Mouse (Mus musculus): ENCODE measurements around the gene A2ml1. TPM values are rescaled to one million over a fixed set of nuclear protein-coding genes. Genes with fewer than 3 reads are reported as not detected.

Gene A2ml1
- polyA plus RNA-seq, 1 experiment from 2014 or later, result not detected

GRCm38 (mm10) chr6:128585642-128586245, 4.3 kb upstream of the A2ml1 start:
- H3K9ac ChIP-seq (ENCODE audit: low read depth, low read length), result no peak overlapping the region
- WGBS (ENCODE audit: insufficient replicate concordance), result 69% methylated on average over 11 of the region's 11 CpGs
- no peak overlapping the region for H3K4me3 ChIP-seq (ENCODE audit: low read depth, low read length)
- H3K9me3 ChIP-seq (replicated peaks; ENCODE audit: control insufficient read depth, low read length), result no peaks in the 10 kb centered on the region
- H3K4me2 ChIP-seq, result no peak overlapping the region
- no peak overlapping the region for H3K27ac ChIP-seq (ENCODE audit: low read depth, low read length)
- no peak for ATAC-seq (replicated peaks; ENCODE audit: insufficient number of reproducible peaks, low FRiP score, low TSS enrichment)
- no peaks in the 10 kb centered on the region for H3K27me3 ChIP-seq (ENCODE audit: control insufficient read depth, insufficient read depth, low read length)
- H3K36me3 ChIP-seq (ENCODE audit: control insufficient read depth, insufficient read depth, low read length), result no peaks in the 10 kb centered on the region
- no peaks in the 10 kb centered on the region for H3K4me1 ChIP-seq (ENCODE audit: control insufficient read depth, insufficient read depth, low read length)

DNA sequence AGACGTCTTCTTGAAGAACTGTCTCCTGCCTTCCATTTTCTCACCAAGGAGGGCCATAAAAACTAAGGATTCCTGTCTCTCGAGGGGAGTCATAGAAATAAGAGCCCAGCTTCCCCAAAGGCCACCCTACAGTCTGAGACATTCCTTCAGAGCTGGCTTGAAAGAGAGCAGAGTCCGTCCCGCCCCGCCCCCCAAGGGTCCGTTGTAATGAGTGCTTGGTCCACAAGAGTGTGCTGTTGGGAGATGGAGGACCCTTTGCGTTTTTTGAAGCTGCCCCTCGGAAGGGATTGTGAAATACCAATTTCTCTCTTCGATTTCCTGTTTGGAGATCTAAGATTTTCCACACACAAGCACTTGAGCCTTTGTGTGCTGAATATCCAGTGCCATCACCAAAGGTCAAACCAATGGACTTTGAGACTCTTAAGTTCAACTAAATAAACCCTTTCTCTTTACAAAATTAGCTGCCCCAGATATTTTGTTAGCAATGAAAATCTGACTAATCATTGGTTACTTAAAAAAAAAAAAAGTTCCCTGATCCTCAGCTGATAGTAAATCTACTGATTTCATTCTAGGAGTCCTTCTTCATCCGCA, 2.8 kb upstream of the A2ml1 start:
- no peaks in the 10 kb centered on the region for H3K36me3 ChIP-seq (ENCODE audit: control insufficient read depth, insufficient read depth, low read length)
- no peak overlapping the region for H3K27ac ChIP-seq (ENCODE audit: low read depth, low read length)
- no peak overlapping the region for H3K4me3 ChIP-seq (ENCODE audit: low read depth, low read length)
- peak overlapping the region; percentile 19; the same call in 1 of the 2 replicates for H3K4me2 ChIP-seq
- H3K9ac ChIP-seq (ENCODE audit: low read depth, low read length), result no peak overlapping the region
- WGBS (ENCODE audit: insufficient replicate concordance), result 23% methylated on average over 10 of the region's 10 CpGs
- no peaks in the 10 kb centered on the region for H3K9me3 ChIP-seq (replicated peaks; ENCODE audit: control insufficient read depth, low read length)
- no peaks in the 10 kb centered on the region for H3K4me1 ChIP-seq (ENCODE audit: control insufficient read depth, insufficient read depth, low read length)
- no peaks in the 10 kb centered on the region for H3K27me3 ChIP-seq (ENCODE audit: control insufficient read depth, insufficient read depth, low read length)
- ATAC-seq (replicated peaks; ENCODE audit: insufficient number of reproducible peaks, low FRiP score, low TSS enrichment), result no peak

DNA sequence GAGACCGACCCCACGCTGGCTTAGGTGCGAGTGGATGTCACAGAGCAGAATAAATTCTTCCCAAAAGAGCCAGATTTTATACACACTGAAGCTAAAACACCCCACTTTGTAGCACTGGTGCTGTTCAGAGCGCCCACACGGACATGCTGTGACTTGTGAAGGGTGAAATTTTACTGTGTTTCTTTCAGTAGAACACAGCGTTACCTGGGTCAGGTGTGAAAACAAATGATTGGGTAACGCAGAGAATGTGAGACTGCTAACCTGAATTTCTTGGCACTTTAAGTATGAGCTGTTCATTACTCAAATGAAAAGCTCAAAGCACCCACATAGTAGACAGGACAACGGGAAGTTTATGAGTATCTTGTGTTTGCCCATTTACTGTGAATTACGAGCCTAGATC, 4.1 kb downstream of the A2ml1 start:
- no peak overlapping the region for H3K4me3 ChIP-seq (ENCODE audit: low read depth, low read length)
- H3K4me2 ChIP-seq, result no peak overlapping the region
- no peaks in the 10 kb centered on the region for H3K9me3 ChIP-seq (replicated peaks; ENCODE audit: control insufficient read depth, low read length)
- H3K27ac ChIP-seq (ENCODE audit: low read depth, low read length), result no peak overlapping the region
- H3K36me3 ChIP-seq (ENCODE audit: control insufficient read depth, insufficient read depth, low read length), result no peaks in the 10 kb centered on the region
- ATAC-seq (replicated peaks; ENCODE audit: insufficient number of reproducible peaks, low FRiP score, low TSS enrichment), result no peak
- H3K9ac ChIP-seq (ENCODE audit: low read depth, low read length), result no peak overlapping the region
- 77% methylated on average over 9 of the region's 9 CpGs for WGBS (ENCODE audit: insufficient replicate concordance)
- H3K4me1 ChIP-seq (ENCODE audit: control insufficient read depth, insufficient read depth, low read length), result no peaks in the 10 kb centered on the region
- H3K27me3 ChIP-seq (ENCODE audit: control insufficient read depth, insufficient read depth, low read length), result no peaks in the 10 kb centered on the region

DNA sequence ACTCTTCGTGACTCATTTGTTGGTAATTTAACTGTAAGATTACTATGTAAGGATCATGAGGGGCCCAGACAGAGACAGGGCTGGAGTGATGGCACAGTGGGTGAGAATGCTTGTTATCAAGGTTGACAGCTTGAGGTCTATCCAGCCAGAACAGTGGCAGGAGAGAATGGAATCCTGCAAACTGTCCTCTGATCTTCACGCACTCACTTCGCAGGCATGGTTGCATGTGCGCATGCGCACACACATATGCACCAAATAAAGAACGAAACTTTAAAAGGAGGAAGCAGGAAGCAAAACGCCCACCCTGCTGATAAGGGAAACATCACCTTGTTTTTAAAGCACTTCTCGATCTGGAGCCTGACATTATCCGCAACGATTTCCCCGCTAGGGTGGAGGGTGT, 14.8 kb downstream of the A2ml1 start:
- no peak overlapping the region for H3K4me2 ChIP-seq
- WGBS (ENCODE audit: insufficient replicate concordance), result 79% methylated on average over 11 of the region's 11 CpGs
- no peaks in the 10 kb centered on the region for H3K4me1 ChIP-seq (ENCODE audit: control insufficient read depth, insufficient read depth, low read length)
- no peaks in the 10 kb centered on the region for H3K36me3 ChIP-seq (ENCODE audit: control insufficient read depth, insufficient read depth, low read length)
- H3K9ac ChIP-seq (ENCODE audit: low read depth, low read length), result no peak overlapping the region
- H3K9me3 ChIP-seq (replicated peaks; ENCODE audit: control insufficient read depth, low read length), result no peaks in the 10 kb centered on the region
- H3K27me3 ChIP-seq (ENCODE audit: control insufficient read depth, insufficient read depth, low read length), result no peaks in the 10 kb centered on the region
- no peak for ATAC-seq (replicated peaks; ENCODE audit: insufficient number of reproducible peaks, low FRiP score, low TSS enrichment)
- H3K27ac ChIP-seq (ENCODE audit: low read depth, low read length), result no peak overlapping the region
- no peak overlapping the region for H3K4me3 ChIP-seq (ENCODE audit: low read depth, low read length)

DNA sequence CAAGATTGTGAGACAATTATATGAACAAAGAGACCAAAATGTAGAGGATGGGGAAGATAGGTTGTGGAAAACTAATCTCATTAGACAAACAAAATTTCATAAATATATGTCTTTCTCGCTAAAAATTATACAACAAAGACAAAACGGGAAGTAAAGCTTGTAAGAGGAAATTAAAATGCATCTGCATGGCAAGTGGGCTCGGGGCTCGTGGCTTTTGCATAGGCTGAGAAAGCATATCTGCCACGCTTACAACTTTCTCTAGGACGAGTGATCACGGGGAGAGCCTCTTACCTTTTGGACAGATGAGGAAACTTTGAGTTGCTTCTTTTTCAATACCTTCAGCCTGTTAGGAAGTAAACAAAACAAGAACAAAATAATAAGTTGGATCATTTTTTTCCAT, 27.4 kb downstream of the A2ml1 start:
- Histone ChIP-seq H3K27me3 (ENCODE audit: control insufficient read depth, insufficient read depth, low read length) (no peaks in the 10 kb centered on the region), H3K9ac (ENCODE audit: low read depth, low read length) (no peak overlapping the region), H3K36me3 (ENCODE audit: control insufficient read depth, insufficient read depth, low read length) (no peaks in the 10 kb centered on the region), H3K4me2 (no peak overlapping the region), H3K4me3 (ENCODE audit: low read depth, low read length) (no peak overlapping the region), H3K4me1 (ENCODE audit: control insufficient read depth, insufficient read depth, low read length) (no peaks in the 10 kb centered on the region), H3K27ac (ENCODE audit: low read depth, low read length) (no peak overlapping the region), H3K9me3 (replicated peaks; ENCODE audit: control insufficient read depth, low read length) (no peaks in the 10 kb centered on the region)
- 84% methylated on average over 7 of the region's 7 CpGs for WGBS (ENCODE audit: insufficient replicate concordance)
- no peak for ATAC-seq (replicated peaks; ENCODE audit: insufficient number of reproducible peaks, low FRiP score, low TSS enrichment)

DNA sequence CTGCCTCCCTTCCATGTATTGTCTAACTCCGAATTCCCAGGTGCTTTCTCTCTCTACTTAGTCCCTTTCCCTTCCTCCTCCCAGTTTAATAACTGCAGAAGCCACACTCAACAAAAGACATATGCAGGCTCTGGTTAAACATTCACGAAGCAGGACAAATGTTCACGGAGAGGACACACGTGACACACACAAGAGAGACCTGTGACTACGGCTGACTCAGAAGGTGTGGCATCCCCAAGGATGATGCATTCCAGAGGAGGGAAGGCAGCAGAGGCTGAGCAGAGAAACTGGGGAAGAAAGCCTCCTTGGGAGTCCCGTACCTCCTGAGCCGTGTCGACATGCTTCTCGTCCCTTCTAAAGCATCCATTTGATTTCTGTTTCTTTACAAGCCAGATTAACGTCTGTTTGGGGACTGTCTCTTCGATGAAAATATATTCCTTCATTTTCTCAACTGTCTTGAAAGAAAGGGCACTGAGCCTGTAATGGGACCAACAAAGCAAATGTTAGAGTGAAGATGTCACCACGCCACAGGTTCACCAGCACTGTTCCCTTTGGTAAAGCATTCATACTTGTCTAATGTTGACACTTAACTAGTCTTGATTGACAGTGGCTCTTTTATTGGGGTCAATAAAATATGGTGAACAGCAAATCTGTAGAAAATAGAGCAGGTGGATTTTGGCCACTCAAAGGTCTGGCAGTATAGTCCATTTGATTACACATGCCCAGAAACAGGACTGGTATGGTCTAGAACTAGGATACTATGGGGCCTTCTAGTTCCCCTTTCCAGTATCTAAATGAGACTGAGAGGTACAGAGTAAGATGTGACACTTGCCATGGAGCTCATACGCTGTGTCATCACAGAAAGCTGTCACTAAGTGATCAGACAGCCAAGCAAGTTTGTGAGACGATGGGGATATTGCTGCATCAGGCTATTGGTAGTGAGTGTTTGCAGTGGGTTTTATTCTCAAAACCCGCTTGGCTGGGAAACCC, 31.6 kb downstream of the A2ml1 start:
- Histone ChIP-seq H3K4me1 (ENCODE audit: control insufficient read depth, insufficient read depth, low read length) (no peaks in the 10 kb centered on the region), H3K36me3 (ENCODE audit: control insufficient read depth, insufficient read depth, low read length) (no peaks in the 10 kb centered on the region), H3K9me3 (replicated peaks; ENCODE audit: control insufficient read depth, low read length) (no peaks in the 10 kb centered on the region), H3K4me3 (ENCODE audit: low read depth, low read length) (no peak overlapping the region), H3K27me3 (ENCODE audit: control insufficient read depth, insufficient read depth, low read length) (no peaks in the 10 kb centered on the region), H3K9ac (ENCODE audit: low read depth, low read length) (no peak overlapping the region), H3K4me2 (no peak overlapping the region), H3K27ac (ENCODE audit: low read depth, low read length) (no peak overlapping the region)
- ATAC-seq (replicated peaks; ENCODE audit: insufficient number of reproducible peaks, low FRiP score, low TSS enrichment), result no peak
- 77% methylated on average over 15 of the region's 15 CpGs for WGBS (ENCODE audit: insufficient replicate concordance)

DNA sequence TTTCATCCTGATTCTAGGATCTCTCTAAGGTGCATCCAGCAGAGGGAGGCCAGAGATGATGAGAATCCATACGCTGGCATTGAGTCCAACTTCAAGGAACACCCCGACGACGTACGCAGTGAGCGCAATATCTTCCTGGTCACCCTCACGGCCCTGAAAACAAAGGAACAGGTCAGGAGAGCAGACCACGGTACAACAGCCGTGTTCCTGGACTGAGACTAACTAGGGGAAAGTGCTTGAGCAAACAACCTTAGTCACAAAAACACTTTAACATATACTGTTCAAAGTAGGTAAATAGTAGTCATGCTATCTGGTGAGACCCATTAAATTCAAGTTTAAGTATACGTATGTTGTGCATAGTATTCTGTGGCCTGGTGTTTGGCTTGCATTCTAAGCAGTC, 32.9 kb downstream of the A2ml1 start:
- Histone ChIP-seq H3K27ac (ENCODE audit: low read depth, low read length) (no peak overlapping the region), H3K27me3 (ENCODE audit: control insufficient read depth, insufficient read depth, low read length) (no peaks in the 10 kb centered on the region), H3K4me3 (ENCODE audit: low read depth, low read length) (no peak overlapping the region), H3K4me1 (ENCODE audit: control insufficient read depth, insufficient read depth, low read length) (no peaks in the 10 kb centered on the region), H3K9me3 (replicated peaks; ENCODE audit: control insufficient read depth, low read length) (no peaks in the 10 kb centered on the region), H3K36me3 (ENCODE audit: control insufficient read depth, insufficient read depth, low read length) (no peaks in the 10 kb centered on the region), H3K9ac (ENCODE audit: low read depth, low read length) (no peak overlapping the region), H3K4me2 (no peak overlapping the region)
- no peak for ATAC-seq (replicated peaks; ENCODE audit: insufficient number of reproducible peaks, low FRiP score, low TSS enrichment)
- 89% methylated on average over 10 of the region's 10 CpGs for WGBS (ENCODE audit: insufficient replicate concordance)

- H3K36me3 ChIP-seq (ENCODE audit: control insufficient read depth, insufficient read depth, low read length), result no peaks in the 10 kb centered on the region
- 70% methylated on average over 4 of the region's 4 CpGs for WGBS (ENCODE audit: insufficient replicate concordance)
- ATAC-seq (replicated peaks; ENCODE audit: insufficient number of reproducible peaks, low FRiP score, low TSS enrichment), result no peak
Observed at GRCm38 (mm10) chr6:128545402-128545801, 36.0 kb downstream of the A2ml1 start.

More at GRCm38 (mm10) chr6:128545402-128545801, 36.0 kb downstream of the A2ml1 start:
- no peaks in the 10 kb centered on the region for H3K4me1 ChIP-seq (ENCODE audit: control insufficient read depth, insufficient read depth, low read length)
- H3K9me3 ChIP-seq (replicated peaks; ENCODE audit: control insufficient read depth, low read length), result no peaks in the 10 kb centered on the region
- H3K27me3 ChIP-seq (ENCODE audit: control insufficient read depth, insufficient read depth, low read length), result no peaks in the 10 kb centered on the region
- no peak overlapping the region for H3K27ac ChIP-seq (ENCODE audit: low read depth, low read length)
- H3K9ac ChIP-seq (ENCODE audit: low read depth, low read length), result no peak overlapping the region
- no peak overlapping the region for H3K4me2 ChIP-seq
- H3K4me3 ChIP-seq (ENCODE audit: low read depth, low read length), result no peak overlapping the region

Measured in heart, embryonic 11.5 days (tissue).